Mouse (Mus musculus): ENCODE measurements around the gene Fbxl5. TPM values are rescaled to one million over a fixed set of nuclear protein-coding genes. Genes with fewer than 3 reads are reported as not detected.

The Fbxl5 gene
- total RNA-seq, 4 experiments from 2014 or later, result 36.4 to 43.2 (median 38.0) TPM

Other genes with a start within 250 kb of the Fbxl5 start
- 10 to 100 TPM in 2 of 4 experiments, 1 to 10 TPM in 2; 6.8 to 10.3 (median 8.7) TPM for gene Cc2d2a, start 159.3 kb downstream of the Fbxl5 start, total RNA-seq (2022)
- gene Bst1, start 2.8 kb downstream of the Fbxl5 start, total RNA-seq (2022), result 1 to 10 TPM; 1.7 to 3.6 (median 2.3) TPM
- 1 to 10 TPM; 5.8 to 9.5 (median 6.5) TPM for gene Cd38, start 46.9 kb upstream of the Fbxl5 start, total RNA-seq (2022)
- 1 to 10 TPM; 7.8 to 9.7 (median 8.4) TPM for gene Gm7879, start 91.5 kb upstream of the Fbxl5 start, total RNA-seq (2022)
- under 1 TPM in 3 of 4 experiments, not detected in 1; 0.22 to 0.28 (median 0.22) TPM for gene Fgfbp1, start 160.1 kb upstream of the Fbxl5 start, total RNA-seq (2022)